Mouse (Mus musculus) gastrocnemius, postnatal 14 days (tissue): ENCODE measurements around the gene Mthfsd. TPM values are rescaled to one million over a fixed set of nuclear protein-coding genes. Genes with fewer than 3 reads are reported as not detected.
"Not testable (repeated sequence)": the region's sequence is repeated elsewhere in the genome, so short reads cannot be mapped to it uniquely, and the experiment has no call there.

ENCODE experiments used
- DNase-seq: peaks from one replicate; pipeline ENCODE4 v3.0.0; 2021; ENCODE audit warnings: mixed read lengths
- intact Hi-C: fragments of 180-260 bp; cut with DNase I; formaldehyde crosslinking; loops from one replicate; pipeline ENCODE4 v1.15.1; 2025; ENCODE audit warnings: low total_unique reads
- long read RNA-seq, 2 experiments: library from polyadenylated mRNA; stranded (forward); transcript quantifications; one replicate each; pipeline ENCODE4 v2.0.0; 2021
- total RNA-seq, 2 experiments: library from RNA; stranded (reverse); gene quantifications; 2 replicates each; pipeline ENCODE4 v1.2.3; 2021

The Mthfsd gene
- 10 to 100 TPM; 12.5 to 13.0 TPM for total RNA-seq
- long read RNA-seq, experiment 1, partial matches to known transcripts: 2 of 17 reads
- long read RNA-seq, experiment 1, other reads (novel, unspliced or antisense): 10 of 17 reads
- long read RNA-seq, experiment 2, partial matches to known transcripts: 3 of 8 reads
- long read RNA-seq, experiment 2, other reads (novel, unspliced or antisense): 3 of 8 reads

GRCm38 (mm10) chr8:121107668-121108656 is at the start of gene Mthfsd:
Gene Mthfsd, minus strand, starts transcription at chr8:121108392.
- DNase-seq: peak; percentile 99
- intact Hi-C loops: no loop called here

GRCm38 (mm10) chr8:121156990-121157491 is 48.8 kb upstream of the Mthfsd start:
- intact Hi-C loops: no loop called here
- DNase-seq: no peak

GRCm38 (mm10) chr8:121152394-121152793 is 44.2 kb upstream of the Mthfsd start:
- intact Hi-C loops: no loop called here
- DNase-seq: no peak

GRCm38 (mm10) chr8:121148573-121149083 is 40.4 kb upstream of the Mthfsd start:
- DNase-seq: no peak
- intact Hi-C loops: no loop called here

- DNase-seq, intact Hi-C loops: not testable (repeated sequence)
Measured at GRCm38 (mm10) chr8:121145457-121146134, 37.4 kb upstream of the Mthfsd start.

- intact Hi-C loops: no loop called here
- DNase-seq: no peak
Measured at GRCm38 (mm10) chr8:121136856-121137255, 28.7 kb upstream of the Mthfsd start.

GRCm38 (mm10) chr8:121134512-121134911 is 26.3 kb upstream of the Mthfsd start:
- no peak for DNase-seq
- intact Hi-C loops: no loop called here

GRCm38 (mm10) chr8:121134102-121134501 is 25.9 kb upstream of the Mthfsd start:
- no peak for DNase-seq
- intact Hi-C loops: no loop called here

- intact Hi-C loops: no loop called here
- no peak for DNase-seq
Measured at GRCm38 (mm10) chr8:121132961-121133513, 24.8 kb upstream of the Mthfsd start.

GRCm38 (mm10) chr8:121130522-121130921 is 22.3 kb upstream of the Mthfsd start:
- no peak for DNase-seq
- intact Hi-C loops: no loop called here

- DNase-seq: no peak
- intact Hi-C loops: loop anchor here (5.0 kb wide), 1 partner anchor 268 kb away; no protein-coding TSS in a partner anchor
Measured at GRCm38 (mm10) chr8:121129265-121129940, 21.2 kb upstream of the Mthfsd start.

GRCm38 (mm10) chr8:121128531-121129264 is 20.5 kb upstream of the Mthfsd start:
- intact Hi-C loops: loop anchor here (5.0 kb wide), 1 partner anchor 269 kb away; no protein-coding TSS in a partner anchor
- DNase-seq: no peak

- DNase-seq: no peak
- intact Hi-C loops: loop anchor here (5.0 kb wide), 1 partner anchor 269 kb away; no protein-coding TSS in a partner anchor
Measured at GRCm38 (mm10) chr8:121127756-121128375, 19.7 kb upstream of the Mthfsd start, which contains the start of gene Foxl1. Gene Foxl1, plus strand, starts transcription at chr8:121127940.

- intact Hi-C loops: loop anchor here (5.0 kb wide), 1 partner anchor 270 kb away; no protein-coding TSS in a partner anchor
- DNase-seq: no peak
Measured at GRCm38 (mm10) chr8:121127291-121127701, 19.1 kb upstream of the Mthfsd start.

- intact Hi-C loops: loop anchor here (5.0 kb wide), 1 partner anchor 271 kb away; no protein-coding TSS in a partner anchor
- DNase-seq: no peak
Measured at GRCm38 (mm10) chr8:121126694-121127093, 18.5 kb upstream of the Mthfsd start.

GRCm38 (mm10) chr8:121126191-121126590 is 18.0 kb upstream of the Mthfsd start:
- intact Hi-C loops: loop anchor here (5.0 kb wide), 1 partner anchor 271 kb away; no protein-coding TSS in a partner anchor
- no peak for DNase-seq

- DNase-seq: peak; percentile 57
- intact Hi-C loops: loop anchor here (5.0 kb wide), 1 partner anchor 272 kb away; no protein-coding TSS in a partner anchor
Measured at GRCm38 (mm10) chr8:121125311-121125876, 17.2 kb upstream of the Mthfsd start.
